Comparison of ENCODE assay signal across 8 mouse cellular contexts in the genomic region with DNA sequence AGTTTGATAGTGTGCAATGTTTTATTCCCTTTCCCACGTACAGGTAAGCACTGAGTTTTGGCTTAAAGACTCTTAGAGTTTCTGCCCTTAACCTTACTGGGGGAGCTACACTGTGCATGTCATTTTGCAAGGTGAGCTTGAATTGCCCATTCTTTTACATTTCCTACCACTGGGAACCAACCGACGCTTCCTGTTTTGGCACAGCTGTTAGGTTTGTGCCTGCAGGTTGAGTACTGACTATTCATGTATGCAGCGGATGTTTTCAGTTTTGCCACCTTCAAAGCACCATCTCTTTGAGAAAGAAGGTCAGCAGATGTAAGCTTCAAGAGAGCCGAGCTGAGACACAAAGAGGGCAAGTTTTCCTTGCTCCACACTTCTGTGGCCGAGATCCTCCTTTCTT. TPM values are rescaled to one million over a fixed set of nuclear protein-coding genes. Genes with fewer than 3 reads are reported as not detected.
DNase-seq lines count a peak whose midpoint lies in the region; ATAC-seq and TF ChIP-seq lines count a peak whose summit lies in the region.

No protein-coding gene starts in this region.

- H3K4me3 ChIP-seq in lung, embryonic 15.5 days, result peak overlapping the region; percentile 57
- no peak overlapping the region for H3K4me3 ChIP-seq in lung, postnatal 0 days (ENCODE audit: low read depth, low read length)
- H3K4me3 ChIP-seq in embryonic fibroblast, embryonic 13.5 days (ENCODE audit: insufficient read depth, low read length), result peak overlapping the region; percentile 89
- peak overlapping the region; percentile 91 for H3K4me3 ChIP-seq in liver, embryonic 13.5 days (replicated peaks)
- H3K4me3 ChIP-seq in stomach, postnatal 0 days (ENCODE audit: low read depth, low read length), result no peak overlapping the region

- no peak for ATAC-seq in lung, embryonic 15.5 days (ENCODE audit: borderline replicate concordance, extremely low read depth, low FRiP score, low TSS enrichment)
- no peak for ATAC-seq in lung, postnatal 0 days
- no peak for ATAC-seq in liver, embryonic 13.5 days (ENCODE audit: low read depth)
- ATAC-seq in stomach, postnatal 0 days (ENCODE audit: low FRiP score, low TSS enrichment), result no peak
- no peak for ATAC-seq in granulocyte monocyte progenitor cell, adult 5-6 weeks (replicated peaks; ENCODE audit: poor library complexity, severe bottlenecking)

- DNase-seq in lung, postnatal 0 days (ENCODE audit: low spot score), result no peak
- DNase-seq in liver, embryonic 13.5 days, result no peak
- DNase-seq in stomach, postnatal 0 days (ENCODE audit: low spot score), result no peak
- DNase-seq in layer of hippocampus, postnatal 36 days, result no peak
- no peak for DNase-seq in cerebellum, postnatal 36 days

- 51% methylated on average over 6 of the region's 6 CpGs for WGBS in lung, embryonic 15.5 days
- 37% methylated on average over 6 of the region's 6 CpGs for WGBS in lung, postnatal 0 days
- WGBS in liver, embryonic 13.5 days (ENCODE audit: insufficient replicate concordance), result 35% methylated on average over 6 of the region's 6 CpGs
- WGBS in stomach, postnatal 0 days, result 61% methylated on average over 6 of the region's 6 CpGs

- TF ChIP-seq POLR2A in embryonic fibroblast, embryonic 13.5 days (IDR thresholded peaks at IDR 0.05; ENCODE audit: low read depth, low read length), result no peak

- H3K27me3 ChIP-seq in lung, embryonic 15.5 days, result no peaks in the 10 kb centered on the region
- H3K27me3 ChIP-seq in lung, postnatal 0 days (replicated peaks; ENCODE audit: insufficient read depth, low read length), result no peaks in the 10 kb centered on the region
- H3K27me3 ChIP-seq in liver, embryonic 13.5 days, result no peaks in the 10 kb centered on the region
- H3K27me3 ChIP-seq in stomach, postnatal 0 days (ENCODE audit: control insufficient read depth, insufficient read depth, low read length), result no peaks in the 10 kb centered on the region

- TF ChIP-seq EP300 in lung, postnatal 0 days (IDR thresholded peaks at IDR 0.05), result no peak
- no peak for TF ChIP-seq EP300 in stomach, postnatal 0 days (optimal IDR thresholded peaks at IDR 0.05)

- H3K9ac ChIP-seq in lung, embryonic 15.5 days, result peak overlapping the region; percentile 5; the same call in 1 of the 2 replicates
- no peak overlapping the region for H3K9ac ChIP-seq in lung, postnatal 0 days (replicated peaks; ENCODE audit: low read depth)
- peak overlapping the region; percentile 94 for H3K9ac ChIP-seq in liver, embryonic 13.5 days
- H3K9ac ChIP-seq in stomach, postnatal 0 days (ENCODE audit: low read length), result no peak overlapping the region

- H3K4me1 ChIP-seq in lung, embryonic 15.5 days, result peaks cover 15% of the 10 kb centered on the region; the same call in 1 of the 2 replicates
- no peaks in the 10 kb centered on the region; the same call in 1 of the 2 replicates for H3K4me1 ChIP-seq in lung, postnatal 0 days (ENCODE audit: insufficient read depth, low read depth, low read length)
- H3K4me1 ChIP-seq in embryonic fibroblast, embryonic 13.5 days (ENCODE audit: control insufficient read depth, insufficient read depth, low read length), result peaks cover 4% of the 10 kb centered on the region; the same call in 1 of the 2 replicates
- peaks cover 49% of the 10 kb centered on the region for H3K4me1 ChIP-seq in liver, embryonic 13.5 days (replicated peaks)
- no peaks in the 10 kb centered on the region for H3K4me1 ChIP-seq in stomach, postnatal 0 days (replicated peaks; ENCODE audit: control insufficient read depth, insufficient read depth)

- H3K9me3 ChIP-seq in lung, embryonic 15.5 days, result no peaks in the 10 kb centered on the region
- no peaks in the 10 kb centered on the region for H3K9me3 ChIP-seq in lung, postnatal 0 days (ENCODE audit: low read length)
- H3K9me3 ChIP-seq in liver, embryonic 13.5 days (replicated peaks), result no peaks in the 10 kb centered on the region
- H3K9me3 ChIP-seq in stomach, postnatal 0 days (ENCODE audit: control insufficient read depth, low read length), result no peaks in the 10 kb centered on the region

- peak overlapping the region; percentile 66 for H3K4me2 ChIP-seq in lung, embryonic 15.5 days
- no peak overlapping the region; the same call in 1 of the 2 replicates for H3K4me2 ChIP-seq in lung, postnatal 0 days (replicated peaks; ENCODE audit: low read depth, low read length)
- peak overlapping the region; percentile 86 for H3K4me2 ChIP-seq in liver, embryonic 13.5 days
- peak overlapping the region; percentile 75; the same call in 1 of the 2 replicates for H3K4me2 ChIP-seq in stomach, postnatal 0 days (replicated peaks; ENCODE audit: low read depth)

- no peak overlapping the region for H3K27ac ChIP-seq in lung, embryonic 15.5 days
- no peak overlapping the region for H3K27ac ChIP-seq in lung, postnatal 0 days (ENCODE audit: low read length)
- H3K27ac ChIP-seq in embryonic fibroblast, embryonic 13.5 days (ENCODE audit: insufficient read depth, low read length), result no peak overlapping the region
- H3K27ac ChIP-seq in liver, embryonic 13.5 days, result peak overlapping the region; percentile 96
- H3K27ac ChIP-seq in stomach, postnatal 0 days (replicated peaks), result no peak overlapping the region

- peaks cover 8% of the 10 kb centered on the region for H3K36me3 ChIP-seq in lung, embryonic 15.5 days
- no peaks in the 10 kb centered on the region for H3K36me3 ChIP-seq in lung, postnatal 0 days (ENCODE audit: insufficient read depth, low read length)
- peaks cover 42% of the 10 kb centered on the region for H3K36me3 ChIP-seq in liver, embryonic 13.5 days
- no peaks in the 10 kb centered on the region for H3K36me3 ChIP-seq in stomach, postnatal 0 days (ENCODE audit: control insufficient read depth, insufficient read depth, low read length)

- TF ChIP-seq CTCF in lung, postnatal 0 days (IDR thresholded peaks at IDR 0.05), result no peak
- TF ChIP-seq CTCF in embryonic fibroblast, embryonic 13.5 days (IDR thresholded peaks at IDR 0.05; ENCODE audit: borderline replicate concordance, insufficient read depth, low read length), result no peak
- no peak for TF ChIP-seq CTCF in stomach, postnatal 0 days (IDR thresholded peaks at IDR 0.05; ENCODE audit: low read depth)

RNA-seq across cellular contexts. Expression of gene Dck, which starts 1.3 kb away (rescaled TPM):
- polyA plus RNA-seq in lung, embryonic 15.5 days (2015; fragmentation: Nextera tagmentation; extraction: Ambion mirVana), result 51.5 and 52.4 TPM in 2 replicates
- 7.2 and 7.8 TPM in 2 replicates for polyA plus RNA-seq in lung, postnatal 0 days (2015; fragmentation: Nextera tagmentation; extraction: Ambion mirVana)
- 19.4 and 21.6 TPM in 2 replicates for polyA plus RNA-seq in embryonic fibroblast, embryonic 13.5 days (2011; ENCODE audit: insufficient read length, low read depth, missing spikeins)
- 95.8 and 127 TPM in 2 replicates for polyA plus RNA-seq in liver, embryonic 13.5 days (2015; fragmentation: Nextera tagmentation; extraction: Ambion mirVana)
- polyA plus RNA-seq in stomach, postnatal 0 days (2015; fragmentation: Nextera tagmentation; extraction: Ambion mirVana), result 11.0 and 12.4 TPM in 2 replicates
- total RNA-seq in layer of hippocampus, postnatal 36 days (2021), result 10 to 100 TPM; 14.6 to 14.8 TPM
- 35.4 and 45.8 TPM in 2 replicates for total RNA-seq in granulocyte monocyte progenitor cell, adult 5-6 weeks (2014; fragmentation: Nextera tagmentation)
- total RNA-seq in granulocyte monocyte progenitor cell, adult 5-6 weeks (2017), result 20.0 and 29.3 TPM in 2 replicates

RNA-seq across cellular contexts. Expression of gene Mob1b, which starts 45.5 kb away (rescaled TPM):
- polyA plus RNA-seq in lung, embryonic 15.5 days (2015; fragmentation: Nextera tagmentation; extraction: Ambion mirVana), result 10.6 and 11.9 TPM in 2 replicates
- 9.7 and 10.8 TPM in 2 replicates for polyA plus RNA-seq in lung, postnatal 0 days (2015; fragmentation: Nextera tagmentation; extraction: Ambion mirVana)
- polyA plus RNA-seq in embryonic fibroblast, embryonic 13.5 days (2011; ENCODE audit: insufficient read length, low read depth, missing spikeins), result 37.3 and 42.1 TPM in 2 replicates
- 8.8 and 11.4 TPM in 2 replicates for polyA plus RNA-seq in liver, embryonic 13.5 days (2015; fragmentation: Nextera tagmentation; extraction: Ambion mirVana)
- 7.9 and 10.1 TPM in 2 replicates for polyA plus RNA-seq in stomach, postnatal 0 days (2015; fragmentation: Nextera tagmentation; extraction: Ambion mirVana)
- 10 to 100 TPM; 31.6 to 32.9 TPM for total RNA-seq in layer of hippocampus, postnatal 36 days (2021)
- total RNA-seq in granulocyte monocyte progenitor cell, adult 5-6 weeks (2014; fragmentation: Nextera tagmentation), result 25.6 and 28.9 TPM in 2 replicates
- total RNA-seq in granulocyte monocyte progenitor cell, adult 5-6 weeks (2017), result 6.7 and 9.6 TPM in 2 replicates

Comparison
In these comparisons a context has a peak if more than half of its experiments do, and no peak if none do; other contexts are left out.
1. H3K4me3 ChIP-seq: peak in lung, embryonic 15.5 days (single experiment), embryonic fibroblast, embryonic 13.5 days (single experiment) and liver, embryonic 13.5 days (single experiment); none in lung, postnatal 0 days (single experiment) and stomach, postnatal 0 days (single experiment).
2. H3K9ac ChIP-seq: peak in lung, embryonic 15.5 days (single experiment) and liver, embryonic 13.5 days (single experiment); none in lung, postnatal 0 days (single experiment) and stomach, postnatal 0 days (single experiment).